Mouse (Mus musculus) small intestine, adult 2 months (tissue): ENCODE measurements around the gene Abl1.

ENCODE experiments used
- CTCF ChIP-seq: fragments of 200-500 bp; IDR thresholded peaks from 2 replicates; pipeline ENCODE4 v1.5.1; 2012; ENCODE audit warnings: low read depth, mild to moderate bottlenecking, control low read depth, inconsistent platforms, low read length, moderate library complexity, mixed read lengths; ENCODE audit not compliant: insufficient replicate concordance, insufficient read length; ENCODE audit errors: extremely low read depth
- POLR2A ChIP-seq: fragments of 200-500 bp; IDR thresholded peaks from 2 replicates; pipeline ENCODE4 v1.6.1; 2012; ENCODE audit warnings: low read depth, mild to moderate bottlenecking, control low read depth, inconsistent platforms, low read length, moderate library complexity

GRCm38 (mm10) chr2:31712716-31713115, 24.5 kb downstream of the Abl1 start:
- no peak for TF ChIP-seq CTCF
- no peak for TF ChIP-seq POLR2A
